Mouse (Mus musculus): ENCODE results near the gene Fbxo11. TPM values are rescaled to one million over a fixed set of nuclear protein-coding genes. Genes with fewer than 3 reads are reported as not detected.
"Not testable (repeated sequence)": the region's sequence is repeated elsewhere in the genome, so short reads cannot be mapped to it uniquely, and the experiment has no call there.

The Fbxo11 gene
- polyA plus RNA-seq, 1 experiment from 2014 or later: 16.8 TPM

DNA sequence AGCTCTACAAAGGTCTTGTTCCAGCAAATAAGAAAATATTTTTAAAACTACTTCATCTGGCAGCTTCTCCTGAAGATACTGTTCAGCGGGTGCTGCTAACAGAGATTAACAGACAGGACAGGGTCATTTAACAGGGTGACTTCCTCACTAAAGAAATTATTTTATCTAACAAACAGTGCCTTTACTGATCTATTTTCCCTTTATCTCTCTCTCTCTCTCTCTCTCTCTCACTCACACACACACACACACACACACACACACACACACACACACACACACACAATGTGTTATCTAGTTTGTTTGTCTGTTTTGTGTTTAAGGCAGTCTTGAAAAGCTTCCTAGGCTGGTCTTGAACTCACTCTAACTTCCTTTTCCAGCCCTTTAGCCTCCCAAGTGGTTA, 50.6 kb downstream of the Fbxo11 start:
- DNase-seq (ENCODE audit: low spot score): no peak

DNA sequence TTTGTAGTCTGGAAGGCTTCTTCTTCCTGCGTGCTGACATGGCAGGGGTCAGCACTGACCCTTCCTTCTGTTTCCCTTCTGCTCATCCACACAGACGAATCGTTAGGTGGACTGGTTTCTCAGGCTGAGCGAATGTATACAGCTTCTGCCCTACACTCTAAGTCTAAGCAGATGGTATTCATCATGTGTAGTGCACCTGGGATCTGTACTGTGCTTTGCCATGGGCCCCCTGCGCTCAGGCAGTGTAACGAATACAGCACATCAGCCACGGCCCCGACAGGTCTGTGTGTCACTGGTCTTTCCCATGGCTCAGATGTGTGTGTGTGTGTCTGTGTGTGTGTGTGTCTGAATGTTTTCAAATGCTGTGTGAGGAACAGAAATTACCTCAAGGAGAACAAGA, 58.1 kb downstream of the Fbxo11 start:
- no peak for DNase-seq (ENCODE audit: low spot score)

DNA sequence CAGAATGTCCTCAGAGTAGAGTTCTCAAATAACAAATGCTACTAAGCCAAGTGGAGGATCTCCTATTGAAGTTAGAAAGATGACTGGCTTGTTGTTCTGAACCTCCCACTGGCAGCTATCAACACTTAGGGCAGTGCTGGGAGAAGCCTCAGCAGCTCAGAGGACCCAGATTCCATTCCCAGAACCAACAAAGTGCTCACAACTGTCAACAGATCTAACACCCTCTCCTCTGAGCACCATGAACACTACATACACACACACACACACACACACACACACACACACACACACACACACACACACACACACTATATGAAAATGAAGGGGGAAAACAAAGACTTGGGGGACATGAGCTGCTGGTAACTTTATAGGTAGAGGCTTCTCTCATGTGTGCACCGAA, 60.2 kb downstream of the Fbxo11 start:
- no peak for DNase-seq (ENCODE audit: low spot score)

DNA sequence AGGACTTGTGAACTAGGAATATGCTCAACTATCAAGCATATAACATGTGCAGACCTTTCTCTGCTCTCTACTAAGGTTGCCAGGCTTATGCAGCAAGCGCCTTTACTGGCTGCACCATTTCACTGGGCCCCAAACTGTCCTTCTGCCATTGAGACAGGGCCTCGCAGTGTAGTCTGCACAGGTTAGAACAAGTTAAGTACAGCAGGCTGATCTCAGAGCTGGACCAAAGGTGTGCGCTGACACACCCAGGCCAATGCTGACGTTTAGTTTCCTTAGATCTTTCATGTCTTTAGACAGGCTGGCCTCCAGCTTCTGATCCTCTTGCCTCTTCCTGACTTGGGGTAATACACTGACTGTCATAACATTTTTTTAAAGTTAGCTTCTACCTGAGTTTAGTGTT, 67.3 kb downstream of the Fbxo11 start:
- no peak for DNase-seq (ENCODE audit: low spot score)

DNA sequence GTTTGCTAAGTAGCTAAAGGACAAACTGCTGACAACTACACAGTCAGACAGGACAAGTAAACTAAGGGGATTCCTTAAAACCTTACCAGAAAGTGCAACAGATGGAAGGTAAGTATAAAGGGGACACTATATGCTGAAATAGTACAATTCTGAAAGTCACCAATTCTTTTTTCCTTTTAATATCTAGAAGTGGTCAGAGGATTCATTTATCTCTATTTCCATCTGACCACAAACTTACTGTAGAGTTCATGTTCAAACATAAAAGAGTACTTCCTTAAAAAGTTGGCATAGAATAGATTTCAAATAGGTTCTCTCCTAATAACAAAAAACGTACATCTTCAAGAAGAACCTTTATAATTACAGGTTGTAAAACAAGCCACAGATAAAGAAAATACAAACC, 71.8 kb downstream of the Fbxo11 start:
- no peak for DNase-seq (ENCODE audit: low spot score)

DNA sequence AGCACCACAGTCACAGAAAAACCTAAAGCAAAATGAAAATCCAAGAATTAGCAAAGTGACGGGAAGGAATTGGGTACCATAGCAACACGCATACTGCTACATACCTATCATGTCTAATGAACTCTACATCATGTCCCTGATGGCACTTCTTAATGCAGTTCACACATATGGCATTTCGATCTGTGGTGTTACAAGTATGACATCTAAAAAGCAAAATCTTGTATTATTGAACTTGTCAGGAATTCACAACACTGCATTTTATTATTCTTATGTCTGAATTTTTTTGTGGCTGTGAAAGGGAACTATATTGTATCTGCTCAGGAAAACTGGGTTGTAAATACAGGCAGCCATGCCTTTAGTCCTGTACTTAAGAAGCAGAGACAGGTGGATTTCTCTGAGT, 72.9 kb downstream of the Fbxo11 start:
- DNase-seq (ENCODE audit: low spot score): no peak

DNA sequence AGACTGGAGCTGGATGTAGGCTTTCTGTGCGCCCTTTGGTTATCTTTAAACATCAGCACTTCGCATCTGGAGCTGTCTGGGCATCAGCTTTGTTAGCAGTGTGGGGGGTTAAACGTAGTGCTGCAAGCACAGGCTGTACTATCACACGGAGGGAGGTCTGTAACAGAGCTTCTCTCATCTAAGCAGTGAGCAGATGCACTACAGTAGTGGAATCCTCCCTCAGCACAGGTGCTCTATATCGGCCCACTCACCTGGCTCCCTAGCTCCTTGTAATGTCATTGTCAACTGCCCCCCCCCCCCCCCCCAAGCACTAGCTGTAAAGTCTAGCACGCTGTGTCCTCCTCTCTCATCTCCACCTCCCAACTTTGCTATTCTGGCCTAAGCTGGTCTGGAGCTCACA, 77.6 kb downstream of the Fbxo11 start:
- no peak for DNase-seq (ENCODE audit: low spot score)

DNA sequence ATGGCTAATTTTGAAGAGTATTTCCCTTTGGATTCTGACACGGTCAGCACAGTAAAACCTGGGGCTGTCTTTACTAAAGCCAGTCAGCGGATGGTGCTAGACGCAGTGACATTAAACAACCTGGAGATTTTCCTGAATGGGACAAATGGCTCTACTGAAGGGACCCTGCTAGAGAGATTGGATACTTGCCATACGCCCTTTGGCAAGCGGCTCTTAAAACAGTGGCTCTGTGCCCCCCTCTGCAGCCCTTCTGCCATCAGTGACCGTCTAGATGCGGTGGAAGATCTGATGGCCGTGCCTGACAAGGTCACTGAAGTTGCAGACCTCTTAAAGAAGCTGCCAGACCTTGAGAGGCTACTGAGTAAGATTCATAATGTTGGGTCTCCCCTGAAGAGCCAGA, 79.2 kb downstream of the Fbxo11 start:
- no peak for DNase-seq (ENCODE audit: low spot score)

DNA sequence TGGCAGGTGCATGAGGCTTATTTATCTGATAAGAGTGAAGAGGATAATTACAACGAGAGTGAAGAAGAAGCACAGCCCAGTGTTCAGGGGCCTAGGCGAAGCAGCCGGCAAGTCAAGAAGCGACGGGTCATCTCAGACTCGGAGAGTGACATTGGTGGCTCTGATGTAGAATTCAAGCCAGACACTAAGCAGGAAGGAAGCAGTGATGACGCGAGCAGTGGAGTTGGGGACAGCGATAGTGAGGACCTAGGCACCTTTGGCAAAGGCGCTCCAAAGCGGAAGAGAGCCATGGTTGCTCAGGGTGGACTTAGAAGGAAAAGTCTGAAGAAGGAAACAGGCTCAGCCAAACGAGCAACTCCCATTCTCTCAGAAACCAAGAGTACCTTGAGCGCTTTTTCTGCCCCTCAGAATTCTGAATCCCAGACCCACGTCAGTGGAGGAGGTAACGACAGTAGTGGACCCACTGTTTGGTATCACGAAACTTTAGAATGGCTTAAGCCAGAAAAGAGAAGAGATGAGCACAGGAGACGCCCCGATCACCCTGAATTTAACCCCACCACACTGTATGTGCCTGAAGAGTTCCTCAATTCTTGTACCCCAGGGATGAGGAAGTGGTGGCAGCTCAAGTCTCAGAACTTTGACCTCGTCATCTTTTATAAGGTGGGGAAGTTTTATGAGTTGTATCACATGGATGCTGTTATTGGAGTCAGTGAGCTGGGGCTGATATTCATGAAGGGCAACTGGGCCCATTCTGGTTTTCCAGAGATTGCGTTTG, 80.5 kb downstream of the Fbxo11 start:
- DNase-seq (ENCODE audit: low spot score): no peak

DNA sequence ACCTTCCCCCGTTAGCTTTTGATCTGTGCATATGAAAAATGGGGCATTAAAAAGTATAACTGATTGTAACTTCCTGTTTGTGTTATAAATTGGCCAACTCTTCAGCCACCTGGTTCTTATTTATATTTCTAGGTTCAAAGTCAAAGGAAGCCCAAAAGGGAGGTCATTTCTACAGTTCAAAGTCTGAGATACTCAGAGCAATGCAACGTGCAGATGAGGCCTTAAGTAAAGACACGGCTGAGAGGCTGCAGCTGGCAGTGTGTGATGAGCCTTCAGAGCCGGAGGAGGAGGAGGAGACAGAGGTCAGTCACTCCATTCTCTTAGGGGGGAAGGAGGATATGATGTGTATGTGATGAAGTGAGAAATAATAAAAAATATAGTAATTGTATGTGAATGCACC, 81.8 kb downstream of the Fbxo11 start:
- no peak for DNase-seq (ENCODE audit: low spot score)

DNA sequence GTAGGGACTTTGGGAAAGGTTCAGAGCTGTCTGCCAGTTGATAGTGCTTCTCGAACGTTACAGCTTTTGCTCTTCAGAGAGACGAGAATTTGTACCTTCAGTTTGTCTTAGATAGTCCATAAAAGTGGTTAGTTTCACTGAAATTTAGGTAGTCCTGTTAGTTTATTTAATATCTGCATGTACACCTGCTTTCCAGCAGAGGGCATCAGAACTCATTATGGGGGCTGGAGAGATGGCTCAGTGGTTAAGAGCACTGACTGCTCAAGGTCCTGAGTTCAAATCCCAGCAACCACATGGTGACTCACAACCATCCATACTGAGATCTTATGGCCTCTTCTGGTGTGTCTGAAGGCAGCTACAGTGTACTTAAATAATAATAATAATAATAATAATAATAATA, 83.0 kb downstream of the Fbxo11 start:
- peak; percentile 47 for DNase-seq (ENCODE audit: low spot score)

DNA sequence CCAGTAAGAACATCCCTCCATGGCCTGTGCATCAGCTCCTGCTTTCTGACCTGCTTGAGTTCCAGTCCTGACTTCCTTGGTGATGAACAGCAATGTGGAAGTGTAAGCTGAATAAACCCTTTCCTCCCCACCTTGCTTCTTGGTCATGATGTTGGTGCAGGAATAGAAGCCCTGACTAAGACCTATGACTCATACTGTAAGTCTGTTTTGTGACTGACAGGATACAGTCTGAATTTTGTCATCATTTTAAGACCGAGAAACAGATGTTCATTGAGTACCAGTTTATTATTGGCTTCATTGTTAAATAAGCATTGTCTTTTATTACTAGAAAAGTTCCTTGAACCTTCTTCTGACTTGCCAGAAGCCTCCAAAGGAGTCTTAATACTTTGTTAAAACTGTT, 85.4 kb downstream of the Fbxo11 start:
- not testable (repeated sequence) for DNase-seq (ENCODE audit: low spot score)

DNA sequence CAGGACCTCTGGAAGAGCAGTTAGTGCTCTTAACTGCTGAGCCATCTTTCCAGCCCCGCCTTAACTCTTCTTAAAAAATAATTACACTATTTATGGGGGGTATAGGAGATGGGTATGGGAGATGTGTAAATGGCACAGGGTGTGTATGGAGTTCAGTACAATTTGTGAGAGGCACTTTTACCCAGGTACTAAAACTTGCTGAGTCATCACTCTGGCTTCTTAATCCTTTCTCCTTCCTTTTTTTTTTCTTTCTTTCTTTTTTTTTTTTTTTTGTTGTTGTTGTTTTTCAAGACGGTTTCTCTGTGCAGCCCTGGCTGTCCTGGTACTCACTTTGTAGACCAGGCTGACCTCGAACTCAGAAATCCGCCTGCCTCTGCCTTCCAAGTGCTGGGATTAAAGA, 88.2 kb downstream of the Fbxo11 start:
- not testable (repeated sequence) for DNase-seq (ENCODE audit: low spot score)

DNA sequence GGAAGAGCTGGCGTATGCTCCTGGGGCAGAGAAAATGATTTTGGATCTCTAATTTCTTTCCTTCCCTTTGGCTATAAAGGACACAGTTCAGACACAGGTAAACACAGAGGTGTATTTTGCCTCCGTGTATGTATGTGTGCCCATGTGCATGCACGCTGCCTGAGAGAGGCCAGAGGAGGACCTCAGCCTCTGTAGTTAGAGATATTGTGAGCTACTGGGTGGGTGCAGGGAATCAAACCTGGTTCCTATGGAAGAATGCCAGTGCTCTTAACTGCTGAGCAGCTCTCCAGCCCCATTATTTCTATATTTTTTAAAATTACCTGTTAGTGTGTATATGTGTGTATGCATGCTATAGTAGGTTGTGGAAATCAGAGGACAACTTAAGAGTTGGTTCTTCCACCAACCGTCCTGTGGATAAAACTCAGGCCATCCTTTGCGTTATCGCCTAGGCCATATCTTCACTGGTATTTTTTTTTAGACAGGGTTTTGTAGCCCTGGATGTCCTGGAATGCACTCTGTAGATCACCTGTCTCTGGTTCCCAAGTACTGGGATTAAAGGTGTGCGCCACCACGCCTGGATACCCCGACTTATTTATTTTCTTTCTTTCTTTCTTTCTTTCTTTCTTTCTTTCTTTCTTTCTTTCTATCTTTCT, 88.8 kb downstream of the Fbxo11 start:
- no peak for DNase-seq (ENCODE audit: low spot score)

DNA sequence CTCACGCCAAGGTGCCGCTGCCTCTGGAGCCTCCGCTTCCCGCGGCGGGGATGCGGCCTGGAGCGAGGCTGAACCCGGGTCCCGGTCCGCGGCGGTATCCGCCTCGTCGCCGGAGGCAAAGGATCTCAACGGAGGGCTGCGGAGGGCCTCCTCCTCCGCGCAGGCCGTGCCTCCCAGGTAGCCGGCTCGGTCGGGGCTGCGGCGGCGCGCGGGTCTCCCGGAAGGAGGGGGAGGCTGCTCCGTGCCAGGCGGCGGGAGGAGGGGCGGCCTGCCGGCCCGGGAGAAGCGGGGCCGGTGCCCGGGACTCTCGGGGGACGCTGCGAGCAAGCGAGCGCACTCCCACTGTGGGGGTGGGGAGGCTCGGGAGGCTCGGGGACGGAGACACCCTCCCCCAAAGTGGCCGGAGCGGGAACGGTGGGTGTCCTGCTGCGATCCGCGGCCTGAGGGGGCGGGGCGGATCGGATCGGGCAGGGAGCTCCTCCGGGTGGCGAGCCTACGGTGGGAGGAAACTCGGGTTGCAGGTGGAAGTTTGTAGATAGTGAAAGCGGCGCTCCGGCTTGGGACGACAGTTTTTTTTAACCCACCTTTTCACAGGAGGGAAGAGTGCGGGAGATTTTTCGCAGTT, 89.8 kb downstream of the Fbxo11 start:
- DNase-seq (ENCODE audit: low spot score): no peak

DNA sequence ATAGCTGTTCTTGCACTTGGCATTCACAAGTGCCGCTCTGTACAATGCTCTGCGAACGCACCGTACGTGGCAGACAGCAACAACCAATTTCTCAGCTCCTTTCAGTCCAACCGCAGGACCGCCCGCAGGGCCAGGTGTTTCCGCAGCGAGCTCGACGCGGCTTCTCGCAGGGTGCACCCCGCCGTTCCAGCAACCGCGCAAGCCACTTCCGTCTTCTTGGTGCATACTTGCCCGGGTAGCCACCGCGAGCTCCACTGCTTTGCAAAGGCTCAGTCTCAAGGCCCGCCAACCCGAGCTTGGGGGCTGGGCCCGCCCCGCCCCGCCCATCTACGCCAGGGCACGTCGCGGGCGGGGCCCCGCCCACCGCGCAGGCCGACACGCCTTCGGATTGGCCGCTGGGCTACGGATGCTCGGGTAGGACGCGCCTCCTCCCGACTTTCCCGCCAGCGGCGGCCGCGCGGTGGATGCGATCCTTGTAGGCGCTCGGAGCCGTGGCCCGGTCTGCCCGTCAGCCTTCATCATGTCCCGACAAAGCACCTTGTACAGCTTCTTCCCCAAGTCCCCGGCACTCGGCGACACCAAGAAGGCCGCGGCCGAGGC, 90.4 kb downstream of the Fbxo11 start, which contains the start of gene Msh6:
Gene Msh6 (plus strand): TSS at position 434 of the 600 bp plus-strand sequence.
- DNase-seq (ENCODE audit: low spot score): peak; percentile 99

DNA sequence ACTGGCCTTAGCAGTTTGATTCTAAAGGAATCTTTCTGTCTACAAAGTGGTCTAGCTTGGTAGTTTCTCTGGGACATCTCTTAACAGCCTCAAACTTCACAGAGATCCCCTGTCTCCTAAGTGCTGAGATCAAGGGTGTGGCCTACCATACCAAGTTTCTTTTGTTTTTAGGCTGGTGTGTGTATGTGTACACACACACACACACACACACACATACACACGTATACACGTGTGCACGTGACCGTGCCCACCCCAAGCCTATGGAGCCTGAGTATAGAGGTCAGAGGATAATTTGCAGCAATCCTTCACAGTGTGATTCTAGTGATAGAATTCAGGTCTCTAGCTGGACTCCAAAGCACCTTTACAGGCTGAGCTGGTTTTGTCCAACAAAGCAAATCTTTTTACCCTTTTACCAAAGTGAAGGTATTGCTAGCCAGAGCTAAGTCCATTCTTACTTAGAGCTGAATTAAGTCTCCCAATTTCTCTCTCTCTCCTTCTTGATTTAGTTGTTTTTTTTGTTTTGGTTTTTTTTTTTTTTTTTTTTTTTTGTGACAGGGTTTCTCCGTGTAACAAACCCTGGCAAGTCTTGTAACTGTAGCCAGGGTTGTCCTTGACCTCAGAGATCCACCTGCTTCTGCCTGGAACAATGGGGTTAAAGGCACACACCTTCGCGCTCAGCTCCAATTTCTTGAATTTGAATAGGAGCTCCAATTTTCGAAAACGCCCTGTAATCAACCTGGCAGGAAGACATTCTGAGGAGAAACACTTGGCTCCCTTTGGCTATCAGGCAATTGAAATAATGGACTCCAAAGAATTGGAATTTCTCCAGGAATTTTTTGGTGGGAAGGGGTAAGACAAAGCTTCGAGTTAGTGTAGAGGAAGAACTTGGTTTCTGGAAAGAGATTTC, 91.6 kb downstream of the Fbxo11 start:
- peak; percentile 24 for DNase-seq (ENCODE audit: low spot score)

DNA sequence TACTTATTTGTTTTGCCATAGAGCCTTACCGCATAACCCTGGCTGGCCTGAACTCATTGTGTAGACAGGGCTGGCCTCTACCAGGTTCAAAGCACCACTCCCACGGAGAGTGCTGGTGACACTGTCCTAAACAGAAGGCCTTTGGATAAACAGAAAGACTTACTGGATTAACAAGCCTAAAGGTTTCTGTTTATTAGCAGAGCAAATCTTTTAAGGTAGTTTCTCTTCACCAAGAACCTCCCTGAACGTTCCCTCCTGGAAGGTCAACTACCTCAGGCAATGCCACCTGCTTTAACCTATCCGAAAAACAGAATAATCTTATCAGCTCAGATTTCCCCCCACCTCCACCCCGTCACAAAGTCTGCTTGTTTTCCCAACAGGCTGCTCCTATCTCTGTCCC, 92.2 kb downstream of the Fbxo11 start:
- DNase-seq (ENCODE audit: low spot score): no peak

DNA sequence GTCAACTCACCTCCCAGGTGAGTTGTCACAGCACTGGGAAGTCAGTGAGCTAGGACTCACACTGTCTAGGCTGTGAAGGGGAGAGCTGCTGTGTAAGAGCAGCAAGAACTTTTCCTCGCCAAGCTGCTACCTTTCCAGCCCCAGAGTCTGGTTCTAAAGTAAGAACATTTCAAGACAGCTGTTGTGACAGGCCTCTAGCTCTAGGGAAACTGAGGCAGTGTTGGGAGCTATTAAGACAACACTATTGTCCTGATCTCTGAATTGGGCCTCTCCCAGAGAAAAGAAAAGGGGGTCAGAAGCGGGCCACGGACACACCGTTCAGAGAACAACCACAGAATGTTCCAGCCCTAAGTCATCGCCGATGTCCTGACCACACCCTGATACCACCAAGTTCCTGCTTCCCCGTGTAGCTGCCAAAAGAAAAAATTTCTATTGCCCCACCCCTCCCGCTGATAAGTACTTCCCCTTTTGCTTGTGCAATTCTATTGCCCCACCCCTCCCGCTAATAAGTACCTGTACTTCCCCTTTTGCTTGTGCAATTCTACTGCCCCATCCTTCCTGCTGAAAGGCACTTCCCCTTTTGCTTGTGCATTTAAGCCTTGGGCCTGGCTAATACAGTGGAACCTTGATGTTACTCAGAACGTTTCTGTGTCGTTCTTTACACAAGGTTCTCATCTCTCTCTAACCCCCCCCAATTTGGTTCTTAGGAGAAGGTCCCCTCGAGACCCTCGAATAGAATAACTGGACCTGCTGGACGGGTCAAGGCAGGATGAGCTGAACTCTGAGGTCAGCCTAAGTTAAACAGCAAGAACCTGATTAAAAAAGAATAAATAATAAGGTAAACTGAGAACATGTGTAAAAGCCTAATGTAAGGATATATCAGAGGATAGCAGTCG, 93.1 kb downstream of the Fbxo11 start:
- DNase-seq (ENCODE audit: low spot score): not testable (repeated sequence)

DNA sequence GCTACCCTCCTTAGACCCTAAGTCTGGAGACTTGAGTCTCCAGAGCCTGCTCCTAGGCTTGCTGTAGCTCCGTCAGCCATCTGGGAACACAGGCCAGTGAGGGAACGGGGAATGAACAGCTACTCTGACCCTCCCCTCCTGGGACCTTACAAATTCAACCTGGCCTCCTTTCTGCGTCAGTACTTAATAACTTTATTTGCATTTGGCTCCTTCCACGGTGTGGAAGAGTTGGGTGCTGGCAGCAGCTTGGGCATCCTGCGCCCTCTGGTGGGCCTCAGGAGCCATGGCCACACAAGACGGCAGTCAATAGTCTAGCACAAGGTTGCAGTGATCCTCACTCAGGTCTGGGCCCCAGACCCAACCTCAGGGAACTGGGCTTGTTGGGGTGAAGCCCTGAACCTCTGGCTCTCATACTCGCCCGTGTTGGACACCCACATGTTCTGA, 96.6 kb downstream of the Fbxo11 start:
- not testable (repeated sequence) for DNase-seq (ENCODE audit: low spot score)

Data from thymus, postnatal 0 days (tissue).